8 mouse cellular contexts compared by ENCODE assay signal in the genomic region with DNA sequence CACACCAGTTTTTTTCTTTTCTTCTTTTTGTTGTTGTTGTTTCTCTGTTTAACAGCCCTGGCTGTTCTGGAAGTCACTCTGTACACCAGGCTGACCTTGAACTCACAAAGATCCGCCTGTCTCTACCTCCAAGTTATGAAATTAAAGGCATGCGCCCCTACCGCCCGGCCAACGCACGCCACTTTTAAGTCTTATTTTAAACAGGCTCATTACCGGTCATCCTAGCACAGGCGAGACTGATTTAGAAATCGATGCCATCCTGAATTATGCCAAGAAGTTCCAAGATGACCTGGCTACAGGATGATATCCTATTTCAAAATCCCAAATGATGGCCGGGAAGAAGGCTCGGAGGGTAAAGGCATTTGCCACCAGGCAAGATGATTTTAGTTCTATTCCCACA. TPM values are rescaled to one million over a fixed set of nuclear protein-coding genes. Genes with fewer than 3 reads are reported as not detected.
A peak's percentile ranks its signal among the peaks of the same experiment; 100 is the strongest.
DNase-seq lines count a peak whose midpoint lies in the region; ATAC-seq lines count a peak whose summit lies in the region.

A gene (plus strand): TSS at position 33 of the 400 bp plus-strand sequence.

- peak within 1 kb of the TSS; percentile 89 for H3K27ac ChIP-seq in forebrain, embryonic 16.5 days (ENCODE audit: low read length)
- peak within 1 kb of the TSS; percentile 94 for H3K27ac ChIP-seq in hindbrain, embryonic 11.5 days (ENCODE audit: low read depth, low read length)

- H3K9ac ChIP-seq in forebrain, embryonic 16.5 days (replicated peaks; ENCODE audit: low read depth, low read length): peak within 1 kb of the TSS; percentile 84
- peak within 1 kb of the TSS; percentile 97 for H3K9ac ChIP-seq in hindbrain, embryonic 11.5 days (ENCODE audit: low read depth, low read length)

- H3K4me2 ChIP-seq in forebrain, embryonic 16.5 days (ENCODE audit: low read length): peak within 1 kb of the TSS; percentile 65
- H3K4me2 ChIP-seq in hindbrain, embryonic 11.5 days (replicated peaks; ENCODE audit: low read depth, low read length): peak within 1 kb of the TSS; percentile 61

- peaks cover 34% of the 10 kb centered on the region for H3K4me1 ChIP-seq in forebrain, embryonic 16.5 days (replicated peaks; ENCODE audit: control insufficient read depth, insufficient read depth, low read length)
- H3K4me1 ChIP-seq in hindbrain, embryonic 11.5 days (replicated peaks; ENCODE audit: control insufficient read depth, insufficient read depth, low read length): no peaks in the 10 kb centered on the region

- H3K9me3 ChIP-seq in forebrain, embryonic 16.5 days (ENCODE audit: control insufficient read depth, low read length): no peaks in the 10 kb centered on the region
- H3K9me3 ChIP-seq in hindbrain, embryonic 11.5 days (ENCODE audit: control insufficient read depth, low read length): no peaks in the 10 kb centered on the region

- 88% methylated on average over 11 of the region's 11 CpGs for WGBS in forebrain, embryonic 16.5 days
- WGBS in hindbrain, embryonic 11.5 days: 85% methylated on average over 11 of the region's 11 CpGs

- H3K36me3 ChIP-seq in forebrain, embryonic 16.5 days (ENCODE audit: control insufficient read depth, insufficient read depth): no peaks in the 10 kb centered on the region
- peaks cover 5% of the 10 kb centered on the region; the same call in 1 of the 2 replicates for H3K36me3 ChIP-seq in hindbrain, embryonic 11.5 days (ENCODE audit: control insufficient read depth, insufficient read depth, low read length)

- ATAC-seq in forebrain, embryonic 16.5 days: no peak
- no peak for ATAC-seq in hindbrain, embryonic 11.5 days (ENCODE audit: low FRiP score)
- peak; percentile 84 for ATAC-seq in monocyte, adult 5-6 weeks (replicated peaks; ENCODE audit: insufficient number of reproducible peaks, low FRiP score, low TSS enrichment, poor library complexity, severe bottlenecking)

- DNase-seq in cerebellum, postnatal 36 days: peak; percentile 38 to 40
- DNase-seq in cerebellum, adult 8-10 months: no peak
- no peak for DNase-seq in adrenal gland, adult 8-10 months
- DNase-seq in hindbrain, embryonic 11.5 days (ENCODE audit: low spot score): peak; percentile 30
- DNase-seq in liver: peak; percentile 77
- DNase-seq in right cerebral cortex, postnatal 36 days (ENCODE audit: low spot score in 2 of 2): no peak

- no peaks in the 10 kb centered on the region for H3K27me3 ChIP-seq in forebrain, embryonic 16.5 days (replicated peaks; ENCODE audit: control insufficient read depth, insufficient read depth, low read length)
- no peaks in the 10 kb centered on the region for H3K27me3 ChIP-seq in hindbrain, embryonic 11.5 days (ENCODE audit: control insufficient read depth, insufficient read depth, low read length)

- peak within 1 kb of the TSS; percentile 69 for H3K4me3 ChIP-seq in forebrain, embryonic 16.5 days (replicated peaks; ENCODE audit: low read length)
- H3K4me3 ChIP-seq in hindbrain, embryonic 11.5 days (ENCODE audit: low read depth, low read length): peak within 1 kb of the TSS; percentile 93

RNA-seq across cellular contexts. Expression of the gene that starts here (rescaled TPM):
- 10 to 100 TPM; 63.6 to 68.4 (median 66.2) TPM for total RNA-seq in adrenal gland, adult 8-10 months (2022)
- 31.3 and 34.3 TPM in 2 replicates for polyA plus RNA-seq in forebrain, embryonic 16.5 days (2015; fragmentation: Nextera tagmentation; extraction: Ambion mirVana)
- 36.0 and 37.2 TPM in 2 replicates for polyA plus RNA-seq in hindbrain, embryonic 11.5 days (2014; fragmentation: Nextera tagmentation; extraction: Ambion mirVana)
- total RNA-seq in monocyte, adult 5-6 weeks (2017): 10.0 to 12.8 TPM (median 11.2 TPM) in 3 replicates

Comparison
In these comparisons a context has a peak if more than half of its experiments do, and no peak if none do; other contexts are left out.
1. DNase-seq: peak in cerebellum, postnatal 36 days (2 of 2), hindbrain, embryonic 11.5 days (single experiment) and liver (single experiment); none in cerebellum, adult 8-10 months (single experiment), adrenal gland, adult 8-10 months (single experiment) and right cerebral cortex, postnatal 36 days (0 of 2).